Mouse (Mus musculus) bone marrow macrophage, adult 2 months (primary cell): ENCODE results near the gene Ninj1.

Experiments
- CTCF ChIP-seq: IDR thresholded peaks from 2 replicates; pipeline ENCODE4 v1.5.1; 2012; ENCODE audit warnings: low read depth, mild to moderate bottlenecking, low read length, moderate library complexity
- POLR2A ChIP-seq: IDR thresholded peaks from 2 replicates; pipeline ENCODE4 v1.6.1; 2012; ENCODE audit warnings: mild to moderate bottlenecking, low read depth, low read length, borderline replicate concordance

DNA sequence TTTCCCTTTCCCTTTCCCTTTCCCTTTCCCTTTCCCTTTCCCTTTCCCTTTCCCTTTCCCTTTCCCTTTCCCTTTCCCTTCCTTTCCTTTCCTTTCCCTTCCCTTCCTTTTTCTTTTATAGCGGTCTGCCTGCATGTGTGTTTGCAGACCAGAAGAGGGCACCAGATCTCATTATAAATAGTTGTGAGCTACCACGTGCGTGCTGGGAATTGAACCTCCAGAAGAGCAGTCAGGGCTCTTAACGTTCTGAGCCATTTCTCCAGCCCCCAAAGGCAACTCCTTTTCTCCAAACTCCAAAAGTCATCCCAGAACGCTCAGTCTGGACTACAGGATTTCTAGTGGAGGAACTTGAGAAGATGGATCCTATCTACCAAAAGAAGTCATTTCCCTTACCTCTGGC, 33.6 kb downstream of the Ninj1 start:
- TF ChIP-seq POLR2A = no peak
- TF ChIP-seq CTCF = no peak
